Mouse (Mus musculus) forebrain, embryonic 16.5 days (tissue): ENCODE data around the gene Nabp2. TPM values are rescaled to one million over a fixed set of nuclear protein-coding genes. Genes with fewer than 3 reads are reported as not detected.
A peak's percentile ranks its signal among the peaks of the same experiment; 100 is the strongest.

Source experiments
- ATAC-seq: fragments of 200-750 bp; cut with Nextera tagmentation; 2 replicates; pipeline ENCODE4 v1.8.0; 2017; ENCODE audit warnings: mild to moderate bottlenecking, moderate library complexity
- H3K27ac ChIP-seq: fragments of 300-500 bp; sonication (generic); 2 replicates; pipeline ENCODE4 v1.5.1; 2014; ENCODE audit warnings: low read length, control low read depth
- H3K27me3 ChIP-seq: fragments of 300-500 bp; sonication (generic); replicated peaks from 2 replicates; pipeline ENCODE4 v1.6.1; 2014; ENCODE audit warnings: low read length; ENCODE audit not compliant: control insufficient read depth, insufficient read depth
- H3K36me3 ChIP-seq: fragments of 300-500 bp; sonication (generic); 2 replicates; pipeline ENCODE4 v1.6.1; 2014; ENCODE audit not compliant: control insufficient read depth, insufficient read depth
- H3K4me1 ChIP-seq: fragments of 300-500 bp; sonication (generic); replicated peaks from 2 replicates; pipeline ENCODE4 v1.6.1; 2014; ENCODE audit warnings: low read length; ENCODE audit not compliant: control insufficient read depth, insufficient read depth
- H3K4me2 ChIP-seq: fragments of 300-500 bp; sonication (generic); 2 replicates; pipeline ENCODE4 v1.6.1; 2014; ENCODE audit warnings: mild to moderate bottlenecking, low read length, control low read depth
- H3K4me3 ChIP-seq: fragments of 300-500 bp; sonication (generic); replicated peaks from 2 replicates; pipeline ENCODE4 v1.5.1; 2014; ENCODE audit warnings: mild to moderate bottlenecking, low read length, control low read depth
- H3K9ac ChIP-seq: fragments of 300-500 bp; sonication (generic); replicated peaks from 2 replicates; pipeline ENCODE4 v1.6.1; 2014; ENCODE audit warnings: low read depth, low read length, control low read depth
- H3K9me3 ChIP-seq: fragments of 300-500 bp; sonication (generic); 2 replicates; pipeline ENCODE4 v1.6.1; 2016; ENCODE audit warnings: low read length; ENCODE audit not compliant: control insufficient read depth
- WGBS: fragments of 180-500 bp; shearing (Covaris S2); extraction: QIAGEN DNeasy Blood & Tissue Kit; methylation state at CpG from one replicate; pipeline ENCODE4 v1.1.7; 2014; 5-methylcytosine and 5-hydroxymethylcytosine counted together
- polyA plus RNA-seq: library from polyadenylated mRNA; unstranded; fragments of >200 nt; fragmentation: Nextera tagmentation; extraction: Ambion mirVana; gene quantifications from 2 replicates; pipeline ENCODE4 v1.2.1, GENCODE M21; 2015

The Nabp2 gene
- polyA plus RNA-seq, 1 experiment from 2014 or later = 147 TPM

- H3K27ac ChIP-seq = no peak overlapping the region; the same call in 1 of the 2 replicates
- peak overlapping the region; percentile 77 for H3K4me3 ChIP-seq
- peaks cover 17% of the 10 kb centered on the region for H3K36me3 ChIP-seq
- peak overlapping the region; percentile 84 for H3K4me2 ChIP-seq
- H3K27me3 ChIP-seq = no peaks in the 10 kb centered on the region
- H3K4me1 ChIP-seq = peaks cover 40% of the 10 kb centered on the region
- no peaks in the 10 kb centered on the region for H3K9me3 ChIP-seq
- H3K9ac ChIP-seq = peak overlapping the region; percentile 79
- ATAC-seq = no peak
- 40% methylated on average over 1 of the region's 1 CpGs for WGBS
These were observed 1.3 kb upstream of the Nabp2 start for GRCm38 (mm10) chr10:128412558-128412957.

GRCm38 (mm10) chr10:128412055-128412381 lies 726 bp upstream of the Nabp2 start:
- Histone ChIP-seq H3K9me3 (no peaks in the 10 kb centered on the region), H3K9ac (peak overlapping the region; percentile 79), H3K27ac (peak overlapping the region; percentile 95), H3K27me3 (no peaks in the 10 kb centered on the region), H3K4me2 (peak overlapping the region; percentile 84), H3K4me3 (peak overlapping the region; percentile 77), H3K36me3 (peaks cover 17% of the 10 kb centered on the region), H3K4me1 (peaks cover 40% of the 10 kb centered on the region)
- ATAC-seq = no peak
- WGBS = under 1% methylated on average over 14 of the region's 14 CpGs

GRCm38 (mm10) chr10:128410560-128410845 lies 789 bp downstream of the Nabp2 start:
- H3K9ac ChIP-seq = no peak overlapping the region
- H3K4me3 ChIP-seq = no peak overlapping the region; the same call in 1 of the 2 replicates
- peak overlapping the region; percentile 88 for H3K4me2 ChIP-seq
- H3K4me1 ChIP-seq = peaks cover 40% of the 10 kb centered on the region
- ATAC-seq = no peak
- no peaks in the 10 kb centered on the region for H3K9me3 ChIP-seq
- 0 out of 2 replicates have a peak overlapping the region, but pooled peaks have one; percentile 8 for H3K27ac ChIP-seq
- 25% methylated on average over 4 of the region's 4 CpGs for WGBS
- no peaks in the 10 kb centered on the region for H3K27me3 ChIP-seq
- H3K36me3 ChIP-seq = peaks cover 3% of the 10 kb centered on the region; the same call in 1 of the 2 replicates

- Histone ChIP-seq H3K4me2 (peak overlapping the region; percentile 88), H3K36me3 (no peaks in the 10 kb centered on the region), H3K9me3 (no peaks in the 10 kb centered on the region), H3K27ac (peak overlapping the region; percentile 90), H3K27me3 (no peaks in the 10 kb centered on the region), H3K4me1 (peaks cover 40% of the 10 kb centered on the region), H3K9ac (peak overlapping the region; percentile 89), H3K4me3 (peak overlapping the region; percentile 89)
- ATAC-seq = peak; percentile 90
- WGBS = 5% methylated on average over 36 of the region's 36 CpGs
These were observed 1.4 kb downstream of the Nabp2 start for GRCm38 (mm10) chr10:128409692-128410559.

- Histone ChIP-seq H3K4me2 (peak overlapping the region; percentile 88), H3K4me1 (peaks cover 39% of the 10 kb centered on the region), H3K36me3 (no peaks in the 10 kb centered on the region), H3K27me3 (no peaks in the 10 kb centered on the region), H3K9me3 (no peaks in the 10 kb centered on the region), H3K9ac (peak overlapping the region; percentile 89), H3K27ac (peak overlapping the region; percentile 90), H3K4me3 (peak overlapping the region; percentile 89)
- peak; percentile 13 for ATAC-seq
- 17% methylated on average over 35 of the region's 35 CpGs for WGBS
These were observed 2.4 kb downstream of the Nabp2 start for GRCm38 (mm10) chr10:128408591-128409535.

GRCm38 (mm10) chr10:128403931-128404330 lies 7.4 kb downstream of the Nabp2 start:
- Histone ChIP-seq H3K27ac (no peak overlapping the region), H3K4me2 (no peak overlapping the region), H3K27me3 (no peaks in the 10 kb centered on the region), H3K4me1 (peaks cover 11% of the 10 kb centered on the region), H3K4me3 (no peak overlapping the region), H3K9ac (no peak overlapping the region), H3K36me3 (no peaks in the 10 kb centered on the region), H3K9me3 (no peaks in the 10 kb centered on the region)
- no peak for ATAC-seq
- WGBS = 76% methylated on average over 7 of the region's 7 CpGs

GRCm38 (mm10) chr10:128401638-128402037 lies 9.7 kb downstream of the Nabp2 start:
- Histone ChIP-seq H3K36me3 (no peaks in the 10 kb centered on the region), H3K4me2 (no peak overlapping the region), H3K27me3 (no peaks in the 10 kb centered on the region), H3K27ac (no peak overlapping the region), H3K4me1 (no peaks in the 10 kb centered on the region), H3K4me3 (no peak overlapping the region), H3K9ac (no peak overlapping the region), H3K9me3 (no peaks in the 10 kb centered on the region)
- no peak for ATAC-seq
- WGBS = 79% methylated on average over 9 of the region's 9 CpGs

GRCm38 (mm10) chr10:128401056-128401455 lies 10.2 kb downstream of the Nabp2 start, which contains the start of gene Slc39a5:
Gene Slc39a5, minus strand, starts transcription at chr10:128401229.
- Histone ChIP-seq H3K27ac (no peak within 1 kb of the TSS), H3K4me2 (no peak within 1 kb of the TSS), H3K9ac (no peak within 1 kb of the TSS), H3K36me3 (no peaks in the 10 kb centered on the region), H3K27me3 (no peaks in the 10 kb centered on the region), H3K9me3 (no peaks in the 10 kb centered on the region), H3K4me1 (no peaks in the 10 kb centered on the region), H3K4me3 (no peak within 1 kb of the TSS)
- no peak for ATAC-seq
- WGBS = 17% methylated on average over 2 of the region's 2 CpGs

- no peak overlapping the region for H3K4me3 ChIP-seq
- no peaks in the 10 kb centered on the region for H3K27me3 ChIP-seq
- H3K27ac ChIP-seq = no peak overlapping the region
- WGBS = 36% methylated on average over 5 of the region's 5 CpGs
- H3K36me3 ChIP-seq = no peaks in the 10 kb centered on the region
- no peak overlapping the region for H3K9ac ChIP-seq
- H3K9me3 ChIP-seq = no peaks in the 10 kb centered on the region
- no peak for ATAC-seq
- no peaks in the 10 kb centered on the region for H3K4me1 ChIP-seq
- H3K4me2 ChIP-seq = no peak overlapping the region
These were observed 11.0 kb downstream of the Nabp2 start for GRCm38 (mm10) chr10:128400338-128400737.
